Mouse (Mus musculus): ENCODE measurements around the gene Tex29.
"Not testable (repeated sequence)": the region's sequence is repeated elsewhere in the genome, so short reads cannot be mapped to it uniquely, and the experiment has no call there.

Gene Tex29

DNA sequence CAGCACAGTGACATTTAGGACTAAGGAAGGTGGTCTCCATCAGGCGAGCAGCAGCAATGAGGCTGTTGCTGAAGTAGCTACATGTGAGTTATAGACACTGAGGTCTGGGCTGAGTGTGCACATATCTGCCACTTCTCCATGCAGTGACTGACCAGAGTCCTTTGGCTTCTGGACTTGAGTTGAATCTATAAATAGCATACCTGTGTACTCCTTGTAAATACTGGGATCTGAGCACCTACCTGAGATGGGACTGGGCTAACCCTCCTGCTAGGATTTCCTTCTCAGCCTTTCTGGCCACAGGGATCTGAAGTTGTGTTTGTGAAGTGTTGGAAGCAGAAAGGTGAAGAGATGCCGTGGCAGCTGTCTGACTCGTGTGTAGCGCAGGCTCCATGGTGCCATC lies 7.1 kb upstream of the Tex29 start:
- DNase-seq: no peak

DNA sequence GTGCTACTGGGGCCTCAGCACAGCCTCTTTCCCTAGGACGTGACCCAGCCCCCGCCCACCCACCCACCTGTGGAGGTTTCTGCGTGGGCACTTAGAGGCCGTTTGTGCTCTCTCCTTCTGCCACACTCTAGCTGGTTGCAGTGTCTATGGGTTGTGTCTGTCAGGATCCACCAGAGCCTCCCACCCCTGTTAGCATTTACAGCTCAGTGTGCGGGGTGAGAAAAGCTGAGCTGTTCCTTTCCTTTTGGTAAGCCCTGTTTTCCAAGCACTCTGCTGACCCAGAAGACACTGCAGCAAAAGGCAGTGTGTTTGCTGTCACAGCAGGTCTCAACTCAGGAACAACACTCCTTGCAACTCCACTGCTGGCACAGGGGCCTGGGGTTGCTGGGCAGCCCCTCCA lies 6.1 kb upstream of the Tex29 start:
- no peak for DNase-seq

DNA sequence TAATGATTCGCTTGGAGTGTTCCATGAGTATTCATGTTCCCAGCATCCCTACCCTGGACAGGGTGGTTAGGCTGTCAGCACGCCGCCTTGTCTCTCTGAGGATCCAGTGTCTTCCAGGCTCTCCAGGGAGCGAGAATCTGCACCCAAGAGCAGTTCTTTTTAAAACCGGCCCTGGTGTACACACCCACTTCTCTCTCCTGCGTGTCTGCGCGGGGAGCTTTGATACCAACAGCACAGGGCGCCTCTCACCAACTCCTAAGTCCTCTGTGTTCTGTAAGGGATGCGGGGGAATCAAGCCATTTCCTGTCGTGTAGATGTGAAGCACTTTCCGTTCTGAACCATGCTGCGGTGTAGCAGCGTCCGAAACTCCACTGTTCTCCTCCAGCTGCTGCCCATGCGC lies 5.6 kb upstream of the Tex29 start:
- DNase-seq: no peak

DNA sequence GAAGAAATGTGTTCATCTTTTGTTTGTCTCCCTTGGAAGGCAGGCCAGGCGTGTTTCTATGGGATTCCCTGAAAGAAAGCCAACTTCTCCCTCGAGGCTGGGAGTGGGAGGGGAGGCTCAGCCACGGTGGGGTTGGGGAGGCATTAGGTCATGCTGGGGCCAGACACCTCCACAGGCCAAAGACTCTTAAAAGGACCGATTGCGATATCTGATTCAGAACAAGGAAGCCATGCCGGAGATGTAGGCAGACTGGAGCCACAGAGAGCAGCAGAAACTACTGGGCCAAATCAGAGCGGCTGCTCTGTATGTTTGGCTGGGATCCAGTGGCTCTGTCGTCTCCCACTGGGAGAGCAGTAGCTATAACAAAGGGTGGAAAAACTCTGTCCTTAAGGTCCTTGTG lies 1.3 kb downstream of the Tex29 start:
- no peak for DNase-seq

DNA sequence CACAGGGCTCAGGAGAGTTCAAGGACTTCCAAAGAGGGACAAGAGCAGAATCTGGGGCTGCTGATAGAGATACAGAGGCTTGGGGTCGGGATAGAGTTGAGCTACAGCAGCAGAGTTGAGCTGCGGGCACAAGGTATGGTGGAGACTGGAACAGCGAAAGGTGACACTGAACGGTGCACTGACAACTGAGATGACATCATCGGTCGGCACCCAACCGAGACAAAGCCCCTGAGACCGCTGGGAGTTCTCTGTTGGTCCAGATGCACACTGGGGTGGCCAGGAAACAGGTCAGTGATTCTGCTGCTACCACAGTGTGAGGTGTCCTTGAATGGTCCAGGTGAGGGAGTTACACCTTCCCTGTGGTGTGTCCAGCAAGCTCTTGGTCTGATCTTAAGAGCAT lies 2.5 kb downstream of the Tex29 start:
- DNase-seq: no peak

DNA sequence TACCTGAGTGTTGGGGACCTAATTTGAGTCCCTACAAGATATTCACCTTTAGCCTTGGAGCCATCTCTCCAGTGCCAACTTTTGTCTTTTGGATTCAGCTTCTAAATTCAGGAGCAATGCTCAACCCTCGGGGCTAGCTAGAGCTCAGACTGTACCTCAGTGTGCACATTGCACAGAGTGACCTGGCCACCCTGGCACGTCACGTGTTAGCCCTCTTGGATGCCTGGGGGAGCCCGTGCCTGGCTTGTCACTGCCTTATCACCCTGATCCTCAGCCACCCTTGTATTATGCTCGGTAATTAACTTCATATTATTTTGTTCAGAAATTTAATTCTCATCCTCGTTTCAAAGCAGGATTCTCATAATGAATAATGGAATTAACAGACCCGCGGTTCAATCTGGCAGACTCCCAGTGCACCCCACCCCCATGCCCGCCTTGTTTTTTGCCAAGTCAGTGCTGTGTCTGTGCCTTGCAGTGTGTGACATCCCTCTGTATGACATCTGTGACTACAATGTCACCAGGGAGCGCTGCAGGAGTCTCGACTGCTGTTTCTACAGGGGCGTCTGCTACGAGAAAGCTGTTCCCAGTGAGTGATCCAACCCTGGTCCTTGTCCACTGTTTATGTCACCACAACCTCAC lies 3.5 kb downstream of the Tex29 start:
- no peak for DNase-seq

DNA sequence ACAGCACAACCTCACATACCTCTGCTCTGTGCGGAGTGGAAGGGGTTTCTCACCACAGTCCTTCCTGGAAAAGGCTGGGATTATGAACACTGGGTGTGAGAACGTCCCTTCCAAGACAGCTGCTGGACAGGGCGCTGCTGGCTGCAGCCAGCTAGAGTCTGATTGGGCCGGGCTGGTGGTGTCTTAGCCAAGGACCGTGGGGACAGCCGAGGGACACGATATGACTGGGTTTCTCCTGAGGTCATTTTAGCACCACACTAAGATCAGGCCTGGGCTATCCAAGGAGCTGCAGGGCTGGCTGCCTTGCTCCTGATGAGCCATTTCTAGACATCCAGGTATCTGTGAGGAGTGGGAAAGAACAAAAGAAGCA lies 4.0 kb downstream of the Tex29 start:
- no peak for DNase-seq

DNA sequence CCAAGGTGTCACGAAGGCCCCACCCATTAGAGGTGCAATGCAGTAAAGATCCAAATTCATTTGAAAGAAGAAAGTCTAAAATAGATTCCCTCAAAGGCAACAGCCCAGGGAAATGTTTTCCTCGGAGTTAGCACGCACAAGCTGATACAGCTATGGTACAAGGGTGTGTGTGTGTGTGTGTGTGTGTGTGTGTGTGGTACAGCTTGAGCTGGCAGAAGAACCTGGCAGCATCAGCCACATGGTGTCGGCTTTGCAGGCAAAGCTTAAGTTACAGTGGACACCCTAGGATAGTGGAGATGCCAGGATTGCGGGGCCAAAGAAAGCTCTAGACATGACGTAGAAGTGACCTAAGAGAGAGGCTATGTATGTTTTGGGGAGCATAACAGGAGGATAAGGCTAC lies 6.5 kb downstream of the Tex29 start:
- no peak for DNase-seq

DNA sequence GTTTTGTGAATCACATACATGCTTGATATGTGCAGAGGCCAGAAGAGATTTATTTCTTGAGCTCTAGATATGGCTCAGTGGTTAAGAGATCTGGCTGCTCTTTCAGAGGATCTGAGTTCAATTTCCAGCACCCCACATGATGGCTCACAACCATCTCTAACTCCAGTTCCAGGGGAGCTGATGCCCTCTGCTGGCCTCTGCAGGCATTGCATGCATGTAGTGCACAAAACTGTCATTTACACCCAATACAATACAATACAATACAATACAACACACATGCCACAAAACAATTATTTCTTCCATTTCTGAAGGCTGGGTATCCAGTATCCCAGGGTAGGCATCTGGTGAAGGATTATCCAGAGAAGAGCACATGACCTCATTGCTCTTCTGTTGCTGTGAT lies 27.6 kb downstream of the Tex29 start:
- no peak for DNase-seq

DNA sequence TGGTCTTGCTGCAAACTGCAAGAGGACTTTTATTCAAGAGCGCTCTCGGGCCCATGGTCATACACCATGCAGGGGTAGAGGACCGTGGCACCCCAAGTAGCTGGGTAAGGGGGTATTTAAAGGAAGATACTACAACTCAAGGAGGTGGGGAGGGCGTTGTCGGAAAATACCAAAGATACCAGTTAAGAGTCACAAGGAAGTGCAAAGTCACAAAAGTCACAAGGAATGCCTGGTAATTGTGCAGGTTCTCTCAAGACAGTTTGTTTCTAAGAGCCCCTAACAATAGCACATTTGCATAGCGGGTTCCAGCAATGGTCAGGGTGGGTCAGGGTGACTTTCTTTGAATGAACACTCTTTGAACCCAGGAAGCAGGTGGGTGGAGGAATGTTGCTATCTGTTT lies 34.0 kb downstream of the Tex29 start:
- DNase-seq: not testable (repeated sequence)

DNA sequence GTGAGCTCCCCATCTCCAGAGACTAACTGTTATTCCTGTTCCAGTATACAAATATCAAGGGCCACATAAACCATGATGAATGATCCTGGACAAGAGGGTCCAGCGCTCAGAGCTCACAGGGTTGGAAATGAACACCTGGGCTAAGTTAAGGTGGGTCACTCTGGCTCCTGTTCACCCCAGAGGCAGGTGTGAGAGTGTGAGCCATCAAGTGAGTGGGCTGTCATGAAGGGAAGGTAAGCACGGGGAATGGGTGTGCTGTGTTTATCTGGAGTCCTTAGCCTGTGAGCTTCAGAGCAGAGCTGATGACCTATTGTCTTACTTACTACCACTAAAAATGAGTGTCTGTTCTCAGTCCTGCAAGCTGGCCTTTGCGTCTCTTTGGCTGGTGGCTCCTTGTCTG lies 44.4 kb downstream of the Tex29 start:
- no peak for DNase-seq

DNA sequence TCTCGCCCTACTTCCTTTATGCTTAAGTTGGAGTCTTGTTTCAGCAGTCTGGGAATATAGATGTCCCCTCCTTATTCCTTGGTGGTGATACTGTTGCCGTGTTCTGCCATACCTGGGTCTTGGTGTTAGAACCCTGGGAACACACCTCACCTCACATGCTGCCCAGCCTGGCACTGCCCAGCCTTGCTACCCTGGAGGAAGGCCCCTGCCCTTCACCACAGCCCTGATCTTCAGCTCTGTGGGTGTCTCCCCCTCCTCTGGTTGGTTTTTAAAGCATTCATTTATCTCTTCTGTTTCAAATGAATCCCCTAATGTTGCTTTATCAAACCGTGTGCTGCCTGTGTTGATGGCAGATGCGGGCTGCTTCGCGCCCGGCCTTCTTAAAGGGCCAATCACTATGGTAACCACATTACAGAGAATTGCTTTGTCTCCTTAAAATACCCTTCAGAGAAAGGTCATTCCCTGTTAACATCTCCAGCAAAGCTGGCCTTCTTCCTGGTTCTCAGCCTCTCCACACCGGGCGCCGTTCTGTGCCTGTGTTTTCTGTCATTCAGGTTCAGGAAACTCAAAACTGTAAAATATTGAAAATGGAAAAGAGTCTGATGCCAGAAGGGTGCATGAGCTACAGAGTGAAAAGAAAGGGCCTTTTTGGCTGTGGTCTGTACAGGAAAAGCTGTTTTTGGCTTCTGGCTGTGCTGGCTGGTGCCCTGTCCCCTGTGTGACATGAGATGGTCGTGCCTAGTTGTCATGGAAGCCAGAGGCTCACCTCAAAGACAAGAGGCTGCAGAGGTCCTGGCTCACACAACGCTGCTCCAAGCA lies 45.8 kb downstream of the Tex29 start:
- no peak for DNase-seq

DNA sequence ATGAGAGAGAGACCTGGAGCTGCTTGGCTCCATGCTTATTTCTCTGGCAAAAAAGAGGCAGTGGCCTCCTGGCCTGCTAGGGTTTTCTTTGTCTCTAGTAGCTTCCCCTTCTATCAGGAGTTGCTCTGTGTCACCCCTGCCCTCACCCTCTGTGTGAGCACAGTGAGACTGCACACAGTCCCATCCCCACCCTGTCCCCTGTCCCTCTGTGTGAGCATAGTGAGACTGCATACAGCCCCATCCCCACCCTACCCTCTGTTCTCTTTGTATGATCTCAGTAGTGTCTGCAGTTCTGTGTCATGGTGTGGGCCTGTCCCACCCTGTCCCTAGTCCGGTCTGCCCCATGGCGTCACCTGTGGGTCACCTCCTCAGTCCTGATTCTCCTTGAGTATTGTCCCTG lies 46.5 kb downstream of the Tex29 start:
- no peak for DNase-seq

DNA sequence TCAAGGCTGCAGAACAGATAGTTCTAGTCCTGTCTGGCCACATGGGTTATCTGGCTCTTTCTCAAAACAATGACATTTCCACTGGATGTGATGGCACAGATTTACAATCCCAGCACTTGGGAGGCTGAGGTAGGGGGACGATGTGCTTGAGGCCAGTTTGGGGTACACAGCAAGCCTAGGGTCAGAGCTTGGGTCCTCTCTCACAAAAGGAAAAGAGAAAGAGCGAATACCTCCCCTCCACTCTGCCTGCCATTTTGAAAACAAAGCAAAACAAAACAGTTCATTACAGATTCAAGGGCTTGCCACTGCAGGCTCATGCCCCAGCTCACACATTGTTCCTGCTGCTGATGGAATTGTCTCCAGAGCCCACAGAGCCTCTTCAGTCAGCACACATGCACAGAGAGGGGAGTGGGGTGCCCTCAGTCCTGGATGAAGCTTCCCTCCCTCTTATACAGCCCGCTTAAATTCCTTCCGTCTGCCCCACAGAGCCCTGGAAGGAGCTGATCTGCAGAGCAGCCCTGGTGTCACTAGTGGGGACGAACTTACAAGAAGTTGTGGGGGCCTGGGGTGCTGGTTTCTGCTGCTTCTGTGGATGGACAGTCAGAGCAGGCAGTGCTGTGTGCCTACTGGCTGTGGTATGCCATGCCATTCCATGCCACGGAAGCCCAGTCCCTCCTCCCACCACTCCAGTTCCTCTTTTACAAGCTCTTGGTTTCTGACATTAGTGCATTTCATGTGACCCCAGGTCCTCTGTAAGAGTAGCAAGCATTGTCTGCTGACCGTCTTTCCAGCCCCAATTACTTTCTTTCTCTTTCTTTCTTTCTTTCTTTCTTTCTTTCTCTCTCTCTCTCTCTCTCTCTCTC lies 49.1 kb downstream of the Tex29 start:
- DNase-seq: no peak

DNA sequence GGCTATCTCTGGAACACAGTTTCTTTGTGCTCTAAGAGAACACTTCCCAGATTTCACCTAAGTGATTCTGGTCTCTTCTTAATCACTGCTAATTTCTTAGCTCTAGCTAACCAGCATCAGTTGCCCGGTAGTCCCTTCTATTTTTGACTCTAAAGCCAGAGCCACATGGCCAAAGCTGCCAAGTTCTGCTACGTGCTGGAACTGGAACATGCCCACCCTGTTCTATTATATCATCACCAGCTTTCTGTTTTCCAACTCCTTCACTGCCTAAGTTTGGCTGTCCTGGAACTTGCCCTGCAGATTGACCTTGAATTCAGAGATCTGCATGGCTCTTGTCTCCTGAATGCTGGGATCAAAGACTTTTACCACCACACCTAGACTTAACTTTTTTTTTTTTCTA lies 52.5 kb downstream of the Tex29 start:
- DNase-seq: no peak

DNA sequence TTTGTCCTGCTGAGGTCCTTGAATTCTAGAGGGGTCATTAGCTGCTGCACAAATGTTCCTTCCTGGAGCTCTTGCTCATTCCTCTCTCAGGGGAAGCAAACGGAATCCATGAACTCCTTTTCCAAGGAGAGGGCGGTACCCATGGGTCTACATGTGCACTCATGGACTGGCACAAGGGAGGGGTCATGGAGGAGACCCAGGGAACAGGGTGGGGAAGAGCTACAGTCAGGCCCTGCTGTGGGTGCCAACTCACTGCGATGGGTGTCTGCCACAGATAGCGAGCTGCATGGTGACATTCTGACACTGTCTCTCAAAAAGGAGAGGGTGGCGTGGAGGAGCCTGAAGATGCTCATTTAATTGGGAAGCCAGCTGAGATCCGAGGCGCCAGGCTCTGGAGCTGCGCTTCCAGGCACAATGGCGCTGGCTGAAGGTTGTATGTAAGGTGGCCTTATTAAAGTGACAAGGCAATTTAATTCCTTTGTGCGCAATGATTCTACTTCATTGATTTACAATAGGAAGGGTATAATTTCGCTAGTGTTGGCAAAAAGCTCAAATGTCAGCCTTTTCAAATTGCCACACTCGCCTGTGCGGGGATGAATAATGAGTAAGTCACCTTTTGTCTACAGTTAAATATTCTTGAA lies 55.9 kb downstream of the Tex29 start:
- DNase-seq: no peak

DNA sequence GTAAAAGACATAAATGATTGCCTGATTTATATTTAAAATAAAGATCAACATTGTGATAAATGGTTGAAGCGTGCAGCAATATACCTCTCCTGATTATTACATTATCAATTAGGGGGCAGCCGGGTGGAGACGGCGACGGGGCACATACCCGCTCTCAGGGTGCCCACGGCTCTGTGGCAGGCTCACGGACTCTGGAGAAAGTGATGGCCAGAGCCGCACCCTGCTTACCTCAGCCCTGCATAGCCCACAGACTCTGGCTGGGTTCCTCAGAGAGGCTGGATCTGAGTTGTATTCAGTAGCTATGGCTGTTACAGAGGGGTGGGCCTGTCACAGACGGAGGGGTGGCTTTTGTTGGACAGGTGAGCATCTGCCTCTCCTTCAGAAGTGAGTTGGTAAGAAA lies 56.4 kb downstream of the Tex29 start:
- DNase-seq: no peak

DNA sequence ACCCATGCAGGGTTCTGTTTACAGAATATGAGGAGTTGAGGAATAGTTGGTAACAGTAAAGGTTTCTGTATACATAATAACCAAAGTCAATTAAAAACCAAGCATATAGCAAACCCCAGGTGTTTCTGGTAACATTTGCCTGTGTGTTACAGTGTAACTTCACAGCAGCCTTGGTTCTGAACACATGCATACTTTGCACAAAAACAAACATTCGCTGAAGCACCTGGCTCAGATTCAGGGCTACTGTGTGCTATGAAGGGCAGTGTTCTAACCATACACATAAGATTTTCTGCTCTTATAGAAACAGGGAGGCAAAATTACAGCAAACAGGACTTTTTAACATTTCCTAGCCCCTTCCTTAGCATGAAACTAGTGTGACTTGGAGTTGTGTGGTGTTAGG lies 58.5 kb downstream of the Tex29 start:
- no peak for DNase-seq
